Mouse (Mus musculus): ENCODE results near the gene Pla2g6. TPM values are rescaled to one million over a fixed set of nuclear protein-coding genes. Genes with fewer than 3 reads are reported as not detected.
A peak's percentile ranks its signal among the peaks of the same experiment; 100 is the strongest.

The Pla2g6 gene
- total RNA-seq, 1 experiment from 2014 or later = 1.1 TPM

GRCm38 (mm10) chr15:79288387-79288786 lies 39.8 kb downstream of the Pla2g6 start:
- ATAC-seq (replicated peaks; ENCODE audit: insufficient number of reproducible peaks, low FRiP score, low TSS enrichment, poor library complexity, severe bottlenecking) = no peak

GRCm38 (mm10) chr15:79287091-79287490 lies 41.1 kb downstream of the Pla2g6 start:
- no peak for ATAC-seq (replicated peaks; ENCODE audit: insufficient number of reproducible peaks, low FRiP score, low TSS enrichment, poor library complexity, severe bottlenecking)

GRCm38 (mm10) chr15:79286141-79286540 lies 42.0 kb downstream of the Pla2g6 start:
- ATAC-seq (replicated peaks; ENCODE audit: insufficient number of reproducible peaks, low FRiP score, low TSS enrichment, poor library complexity, severe bottlenecking) = no peak

GRCm38 (mm10) chr15:79285399-79285798 lies 42.8 kb downstream of the Pla2g6 start, which contains the start of gene Baiap2l2:
TSS of gene Baiap2l2 (minus strand) at chr15:79285537.
- ATAC-seq (replicated peaks; ENCODE audit: insufficient number of reproducible peaks, low FRiP score, low TSS enrichment, poor library complexity, severe bottlenecking) = no peak

- ATAC-seq (replicated peaks; ENCODE audit: insufficient number of reproducible peaks, low FRiP score, low TSS enrichment, poor library complexity, severe bottlenecking) = no peak
Measured at GRCm38 (mm10) chr15:79283371-79283770, 44.8 kb downstream of the Pla2g6 start.

GRCm38 (mm10) chr15:79282434-79282833 lies 45.8 kb downstream of the Pla2g6 start:
- ATAC-seq (replicated peaks; ENCODE audit: insufficient number of reproducible peaks, low FRiP score, low TSS enrichment, poor library complexity, severe bottlenecking) = no peak

- 0 out of 2 replicates have a peak, but pooled peaks have one; percentile 42 for ATAC-seq (replicated peaks; ENCODE audit: insufficient number of reproducible peaks, low FRiP score, low TSS enrichment, poor library complexity, severe bottlenecking)
Measured at GRCm38 (mm10) chr15:79281389-79281788, 46.8 kb downstream of the Pla2g6 start.

- no peak for ATAC-seq (replicated peaks; ENCODE audit: insufficient number of reproducible peaks, low FRiP score, low TSS enrichment, poor library complexity, severe bottlenecking)
Measured at GRCm38 (mm10) chr15:79280850-79281249, 47.3 kb downstream of the Pla2g6 start.

GRCm38 (mm10) chr15:79280209-79280608 lies 48.0 kb downstream of the Pla2g6 start:
- 0 out of 2 replicates have a peak, but pooled peaks have one; percentile 32 for ATAC-seq (replicated peaks; ENCODE audit: insufficient number of reproducible peaks, low FRiP score, low TSS enrichment, poor library complexity, severe bottlenecking)

GRCm38 (mm10) chr15:79277728-79278127 lies 50.5 kb downstream of the Pla2g6 start:
- ATAC-seq (replicated peaks; ENCODE audit: insufficient number of reproducible peaks, low FRiP score, low TSS enrichment, poor library complexity, severe bottlenecking) = no peak

GRCm38 (mm10) chr15:79273020-79273419 lies 55.2 kb downstream of the Pla2g6 start:
- no peak for ATAC-seq (replicated peaks; ENCODE audit: insufficient number of reproducible peaks, low FRiP score, low TSS enrichment, poor library complexity, severe bottlenecking)

- peak; percentile 66 for ATAC-seq (replicated peaks; ENCODE audit: insufficient number of reproducible peaks, low FRiP score, low TSS enrichment, poor library complexity, severe bottlenecking)
Measured at GRCm38 (mm10) chr15:79271124-79271746, 57.0 kb downstream of the Pla2g6 start.

- ATAC-seq (replicated peaks; ENCODE audit: insufficient number of reproducible peaks, low FRiP score, low TSS enrichment, poor library complexity, severe bottlenecking) = peak; percentile 68
Measured at GRCm38 (mm10) chr15:79270317-79271123, 57.7 kb downstream of the Pla2g6 start.

- no peak for ATAC-seq (replicated peaks; ENCODE audit: insufficient number of reproducible peaks, low FRiP score, low TSS enrichment, poor library complexity, severe bottlenecking)
Measured at GRCm38 (mm10) chr15:79268521-79268920, 59.7 kb downstream of the Pla2g6 start.

GRCm38 (mm10) chr15:79265384-79265783 lies 62.8 kb downstream of the Pla2g6 start:
- ATAC-seq (replicated peaks; ENCODE audit: insufficient number of reproducible peaks, low FRiP score, low TSS enrichment, poor library complexity, severe bottlenecking) = no peak

- ATAC-seq (replicated peaks; ENCODE audit: insufficient number of reproducible peaks, low FRiP score, low TSS enrichment, poor library complexity, severe bottlenecking) = no peak
Measured at GRCm38 (mm10) chr15:79263726-79264125, 64.5 kb downstream of the Pla2g6 start.

GRCm38 (mm10) chr15:79262786-79263309 lies 65.3 kb downstream of the Pla2g6 start:
- no peak for ATAC-seq (replicated peaks; ENCODE audit: insufficient number of reproducible peaks, low FRiP score, low TSS enrichment, poor library complexity, severe bottlenecking)

- no peak for ATAC-seq (replicated peaks; ENCODE audit: insufficient number of reproducible peaks, low FRiP score, low TSS enrichment, poor library complexity, severe bottlenecking)
Measured at GRCm38 (mm10) chr15:79262375-79262774, 65.8 kb downstream of the Pla2g6 start.

GRCm38 (mm10) chr15:79261757-79262156 lies 66.4 kb downstream of the Pla2g6 start:
- ATAC-seq (replicated peaks; ENCODE audit: insufficient number of reproducible peaks, low FRiP score, low TSS enrichment, poor library complexity, severe bottlenecking) = no peak
